Mouse (Mus musculus) MEL (cell line): ENCODE measurements around the gene Elovl5. TPM values are rescaled to one million over a fixed set of nuclear protein-coding genes. Genes with fewer than 3 reads are reported as not detected.

Experiments
- DNase-seq: peaks from one replicate; pipeline ENCODE4 v3.0.0; 2011; ENCODE audit warnings: low read depth, low spot score
- H3K27ac ChIP-seq: 2 replicates; pipeline ENCODE4 v1.5.1; 2012; ENCODE audit warnings: low read depth, mild to moderate bottlenecking, control low read depth, low read length, moderate library complexity; ENCODE audit not compliant: control insufficient read depth
- H3K27me3 ChIP-seq, 2 experiments: fragments of 150-350 bp in 1 of 2; sonication (generic) in 1 of 2; 2 replicates each; pipeline ENCODE4 v1.6.1; 2012; ENCODE audit warnings: low read length in 2 of 2, mild to moderate bottlenecking in 2 of 2, improper control_type of control experiment in 1 of 2, moderate library complexity in 1 of 2; ENCODE audit not compliant: insufficient read depth in 2 of 2, control insufficient read depth in 1 of 2
- H3K36me3 ChIP-seq, 2 experiments: 2 replicates each; pipeline ENCODE4 v1.6.1; 2012 to 2014; ENCODE audit warnings: low read length in 2 of 2, improper control_type of control experiment in 1 of 2, inconsistent platforms in 1 of 2, mild to moderate bottlenecking in 1 of 2; ENCODE audit not compliant: insufficient read depth in 2 of 2, control insufficient read depth in 1 of 2
- H3K4me1 ChIP-seq, 2 experiments: fragments of 150-350 bp in 1 of 2; sonication (generic) in 1 of 2; 2 replicates each; pipeline ENCODE4 v1.6.1; 2012; ENCODE audit warnings: low read length in 2 of 2, improper control_type of control experiment in 1 of 2, mild to moderate bottlenecking in 1 of 2; ENCODE audit not compliant: insufficient read depth in 2 of 2, control insufficient read depth in 1 of 2
- H3K4me3 ChIP-seq, 2 experiments: fragments of 150-350 bp in 1 of 2; sonication (generic) in 1 of 2; 2 replicates each; pipeline ENCODE4 v1.5.1; 2012; ENCODE audit warnings: low read depth in 2 of 2, low read length in 2 of 2, mild to moderate bottlenecking in 2 of 2, moderate library complexity in 2 of 2, control low read depth in 1 of 2, improper control_type of control experiment in 1 of 2; ENCODE audit not compliant: control insufficient read depth in 1 of 2, insufficient read depth in 1 of 2
- H3K79me2 ChIP-seq: 2 replicates; pipeline ENCODE4 v1.6.1; 2012; ENCODE audit warnings: mild to moderate bottlenecking, low read length, moderate library complexity; ENCODE audit not compliant: control insufficient read depth, poor library complexity, insufficient read depth
- H3K9ac ChIP-seq: 2 replicates; pipeline ENCODE4 v1.6.1; 2012; ENCODE audit warnings: low read depth, mild to moderate bottlenecking, control low read depth, low read length, moderate library complexity; ENCODE audit not compliant: control insufficient read depth, poor library complexity, severe bottlenecking
- H3K9me3 ChIP-seq: fragments of 150-350 bp; sonication (generic); replicated peaks from 2 replicates; pipeline ENCODE4 v1.6.1; 2012; ENCODE audit warnings: mild to moderate bottlenecking, low read length, improper control_type of control experiment, moderate library complexity; ENCODE audit not compliant: insufficient read depth
- BHLHE40 ChIP-seq: IDR thresholded peaks from 2 replicates; pipeline ENCODE4 v1.6.1; 2012; ENCODE audit warnings: low read depth, mild to moderate bottlenecking, inconsistent platforms, low read length, improper control_type of control experiment, borderline replicate concordance
- CHD2 ChIP-seq: IDR thresholded peaks from 2 replicates; pipeline ENCODE4 v1.6.1; 2011; ENCODE audit warnings: low read length, improper control_type of control experiment
- E2F4 ChIP-seq: IDR thresholded peaks from 2 replicates; pipeline ENCODE4 v1.6.1; 2011; ENCODE audit warnings: low read depth, low read length, improper control_type of control experiment, borderline replicate concordance
- EP300 ChIP-seq, 2 experiments: IDR thresholded peaks; 2 replicates each; pipeline ENCODE4 v1.6.1; 2011; ENCODE audit warnings: improper control_type of control experiment in 2 of 2, low read length in 2 of 2, low read depth in 1 of 2, mild to moderate bottlenecking in 1 of 2
- ETS1 ChIP-seq: IDR thresholded peaks from 2 replicates; pipeline ENCODE4 v1.6.1; 2012; ENCODE audit warnings: low read depth, mild to moderate bottlenecking, inconsistent platforms, low read length, improper control_type of control experiment, moderate library complexity
- GATA1 ChIP-seq: IDR thresholded peaks from 2 replicates; pipeline ENCODE4 v1.6.1; 2011; ENCODE audit warnings: low read depth, low read length, improper control_type of control experiment
- JUND ChIP-seq: IDR thresholded peaks from 2 replicates; pipeline ENCODE4 v1.6.1; 2011; ENCODE audit warnings: low read depth, mild to moderate bottlenecking, improper control_type of control experiment, low read length
- KAT2A ChIP-seq: conservative IDR thresholded peaks from 2 replicates; pipeline ENCODE4 v1.6.1; 2012; ENCODE audit warnings: low read depth, low read length, improper control_type of control experiment, inconsistent platforms
- MAX ChIP-seq: IDR thresholded peaks from 2 replicates; pipeline ENCODE4 v1.6.1; 2011; ENCODE audit warnings: low read length, improper control_type of control experiment
- MAZ ChIP-seq: IDR thresholded peaks from 2 replicates; pipeline ENCODE4 v1.6.1; 2012; ENCODE audit warnings: low read depth, mild to moderate bottlenecking, inconsistent platforms, low read length, improper control_type of control experiment
- MYB ChIP-seq: IDR thresholded peaks from 2 replicates; pipeline ENCODE4 v1.6.1; 2011; ENCODE audit warnings: mild to moderate bottlenecking, low read depth, low read length, improper control_type of control experiment
- NELFE ChIP-seq: IDR thresholded peaks from 2 replicates; pipeline ENCODE4 v1.6.1; 2011; ENCODE audit warnings: low read depth, low read length, improper control_type of control experiment
- POLR2A ChIP-seq, 2 experiments: IDR thresholded peaks; 2 replicates each; pipeline ENCODE4 v1.6.1; 2011 to 2012; ENCODE audit warnings: low read length in 2 of 2, mild to moderate bottlenecking in 2 of 2, control low read depth in 1 of 2, improper control_type of control experiment in 1 of 2, low read depth in 1 of 2, moderate library complexity in 1 of 2; ENCODE audit not compliant: control insufficient read depth in 1 of 2, insufficient read depth in 1 of 2, poor library complexity in 1 of 2
- POLR2AphosphoS2 ChIP-seq: IDR thresholded peaks from 2 replicates; pipeline ENCODE4 v1.6.1; 2011; ENCODE audit warnings: low read length, improper control_type of control experiment
- POLR2AphosphoS5 ChIP-seq: IDR thresholded peaks from 2 replicates; pipeline ENCODE4 v1.6.1; 2012; ENCODE audit warnings: low read depth, borderline replicate concordance, mild to moderate bottlenecking, inconsistent platforms, low read length, moderate library complexity, mixed read lengths
- SIN3A ChIP-seq: IDR thresholded peaks from 2 replicates; pipeline ENCODE4 v1.6.1; 2012; ENCODE audit warnings: low read length, improper control_type of control experiment, inconsistent platforms
- SMC3 ChIP-seq: IDR thresholded peaks from 2 replicates; pipeline ENCODE4 v1.6.1; 2011; ENCODE audit warnings: low read depth, low read length, improper control_type of control experiment
- UBTF ChIP-seq: IDR thresholded peaks from 2 replicates; pipeline ENCODE4 v1.6.1; 2012; ENCODE audit warnings: low read depth, mild to moderate bottlenecking, inconsistent platforms, low read length, improper control_type of control experiment, moderate library complexity, borderline replicate concordance; ENCODE audit not compliant: insufficient read depth
- USF1 ChIP-seq: IDR thresholded peaks from 2 replicates; pipeline ENCODE4 v1.6.1; 2014; ENCODE audit warnings: low read depth, mild to moderate bottlenecking, inconsistent platforms, low read length, improper control_type of control experiment, moderate library complexity
- ZC3H11A ChIP-seq: IDR thresholded peaks from 2 replicates; pipeline ENCODE4 v1.6.1; 2012; ENCODE audit warnings: low read depth, mild to moderate bottlenecking, inconsistent platforms, low read length, improper control_type of control experiment
- ZMIZ1 ChIP-seq: IDR thresholded peaks from 2 replicates; pipeline ENCODE4 v1.6.1; 2012; ENCODE audit warnings: low read depth, mild to moderate bottlenecking, inconsistent platforms, low read length, improper control_type of control experiment, moderate library complexity
- ZNF384 ChIP-seq: IDR thresholded peaks from 2 replicates; pipeline ENCODE4 v1.6.1; 2012; ENCODE audit warnings: low read depth, mild to moderate bottlenecking, inconsistent platforms, low read length, improper control_type of control experiment
- polyA plus RNA-seq, 2 experiments: library from polyadenylated mRNA; stranded (reverse) in 1 of 2; unstranded in 1 of 2; fragments of >175 nt in 1 of 2; fragments of >200 nt in 1 of 2; gene quantifications; 2 replicates each; pipeline versions ENCODE4 v1.2.1 to v1.2.4; 2012; ENCODE audit warnings: low replicate concordance in 2 of 2, low read depth in 1 of 2; ENCODE audit not compliant: insufficient read length in 2 of 2, insufficient read depth in 1 of 2, missing spikeins in 1 of 2
- total RNA-seq: library from RNA; depleted of rRNA; stranded (reverse); fragments of 300-350 nt; gene quantifications from 2 replicates; pipeline ENCODE4 v1.2.3, GENCODE M21; 2012; rRNA removed

The Elovl5 gene
- total and polyA plus RNA-seq, 3 experiments = 52.3 to 73.0 (median 58.3) TPM

DNA sequence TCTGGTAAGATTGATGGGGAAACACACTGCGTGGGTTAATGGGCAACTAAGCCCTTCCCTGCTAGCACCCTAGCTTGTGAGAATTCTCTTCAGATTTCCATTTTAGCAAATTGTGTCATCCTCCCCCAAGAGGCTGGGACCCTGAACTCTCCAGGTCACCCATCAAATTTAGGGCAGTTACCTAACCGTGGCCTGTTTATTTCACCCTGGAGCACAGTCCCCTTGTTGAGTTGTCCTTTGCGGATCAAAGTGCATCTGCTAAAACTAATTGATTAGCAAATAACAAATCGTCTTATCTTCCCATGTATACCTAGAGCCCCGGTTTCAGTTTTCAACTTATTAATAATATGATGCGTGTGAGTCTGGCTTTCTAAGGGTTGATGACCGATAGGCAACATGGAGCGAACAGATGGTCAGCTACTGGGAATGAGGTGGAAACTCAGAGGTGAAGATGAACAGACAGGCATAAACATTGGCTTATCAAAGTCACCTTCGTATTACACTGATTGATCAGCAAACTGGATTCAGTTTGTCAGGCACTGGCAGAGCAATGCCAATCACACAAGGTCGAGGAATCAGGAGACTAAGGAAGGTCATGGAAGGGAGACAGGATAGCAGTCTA lies 113.8 kb downstream of the Elovl5 start:
- no peak for DNase-seq
- Histone ChIP-seq H3K9ac (no peak overlapping the region), H3K9me3 (no peaks in the 10 kb centered on the region), H3K4me1 (no peaks in the 10 kb centered on the region), H3K36me3 (no peaks in the 10 kb centered on the region), H3K27me3 (peaks cover 2 to 3% of the 10 kb centered on the region in 2 experiments; a peak in 3 of 4 replicates), H3K27ac (no peak overlapping the region), H3K4me3 (no peak overlapping the region), H3K79me2 (no peaks in the 10 kb centered on the region)
- TF ChIP-seq MAZ (no peak), UBTF (no peak), USF1 (no peak), KAT2A (no peak), POLR2AphosphoS2 (no peak), CHD2 (no peak), SMC3 (no peak), BHLHE40 (no peak), ZMIZ1 (no peak), ZC3H11A (no peak), ETS1 (no peak), POLR2A (IDR thresholded peaks at IDR 0.05; ENCODE audit: control insufficient read depth in 1 of 2, insufficient read depth in 1 of 2, low read depth in 1 of 2, low read length in 2 of 2, poor library complexity in 1 of 2) (no peak), SIN3A (no peak), JUND (no peak), POLR2AphosphoS5 (no peak), NELFE (no peak)

DNA sequence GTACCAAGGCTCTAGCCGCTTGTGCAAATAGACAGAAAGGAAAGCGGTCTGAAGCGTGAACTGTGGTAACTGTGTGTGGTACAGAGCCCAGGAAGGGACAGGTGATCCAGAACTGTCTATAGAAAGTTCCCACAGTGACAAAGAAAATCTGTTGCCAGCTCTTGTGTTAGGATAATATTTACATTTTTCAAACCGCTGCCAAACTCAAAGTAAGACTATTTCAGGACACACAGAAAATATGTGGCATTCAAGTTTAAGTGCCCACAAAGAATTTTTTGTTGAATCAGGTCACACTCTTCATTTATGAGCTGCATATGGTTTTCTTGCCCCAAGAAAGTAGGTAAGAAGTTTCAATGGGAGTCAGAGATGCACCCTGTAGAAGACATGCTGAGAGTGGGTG lies 115.8 kb downstream of the Elovl5 start:
- Histone ChIP-seq H3K4me1 (no peaks in the 10 kb centered on the region), H3K9me3 (no peaks in the 10 kb centered on the region), H3K9ac (no peak overlapping the region), H3K27me3 (peaks cover 1 to 4% of the 10 kb centered on the region in 2 experiments; a peak in 3 of 4 replicates), H3K36me3 (no peaks in the 10 kb centered on the region), H3K79me2 (no peaks in the 10 kb centered on the region), H3K4me3 (no peak overlapping the region), H3K27ac (no peak overlapping the region)
- no peak for TF ChIP-seq MAX
- TF ChIP-seq GATA1 = no peak
- TF ChIP-seq MYB = no peak
- no peak for TF ChIP-seq EP300 (IDR thresholded peaks at IDR 0.05; ENCODE audit: low read depth in 1 of 2, low read length in 2 of 2)
- TF ChIP-seq SIN3A = no peak
- TF ChIP-seq ZNF384 = no peak
- no peak for TF ChIP-seq ETS1
- no peak for TF ChIP-seq POLR2AphosphoS2
- TF ChIP-seq POLR2AphosphoS5 = no peak
- no peak for TF ChIP-seq USF1
- TF ChIP-seq NELFE = no peak
- TF ChIP-seq POLR2A (IDR thresholded peaks at IDR 0.05; ENCODE audit: control insufficient read depth in 1 of 2, insufficient read depth in 1 of 2, low read depth in 1 of 2, low read length in 2 of 2, poor library complexity in 1 of 2) = no peak
- TF ChIP-seq E2F4 = no peak
- DNase-seq = no peak

Other genes starting within 250 kb of the Elovl5 start
- 22.6 and 25.9 TPM in 2 replicates for gene Gclc, start 162.8 kb upstream of the Elovl5 start, total RNA-seq
- 10 to 100 TPM; 50.4 to 84.8 TPM for gene Gclc, start 162.8 kb upstream of the Elovl5 start, polyA plus RNA-seq
- gene Gcm1, start 134.6 kb downstream of the Elovl5 start, total RNA-seq = not detected in 2 replicates
- not detected for gene Gcm1, start 134.6 kb downstream of the Elovl5 start, polyA plus RNA-seq
- gene Fbxo9, start 191.7 kb downstream of the Elovl5 start, total RNA-seq = 47.0 and 56.0 TPM in 2 replicates
- gene Fbxo9, start 191.7 kb downstream of the Elovl5 start, polyA plus RNA-seq = 100 to 1,000 TPM in 1 of 2 experiments, 10 to 100 TPM in 1; 47.0 to 402 TPM
- gene Ick, start 191.8 kb downstream of the Elovl5 start, total RNA-seq = 6.1 and 6.5 TPM in 2 replicates
- gene Ick, start 191.8 kb downstream of the Elovl5 start, polyA plus RNA-seq = 10 to 100 TPM in 1 of 2 experiments, not detected in 1; 16.1 TPM